Mouse (Mus musculus) cerebellum, adult 11-12 months (tissue): Measurements from ENCODE around the gene 4932438H23Rik.
"Not testable (repeated sequence)": the region's sequence is repeated elsewhere in the genome, so short reads cannot be mapped to it uniquely, and the experiment has no call there.

ENCODE experiments used
- DNase-seq: peaks from one replicate; pipeline ENCODE4 v3.0.0; 2022

Gene 4932438H23Rik

DNA sequence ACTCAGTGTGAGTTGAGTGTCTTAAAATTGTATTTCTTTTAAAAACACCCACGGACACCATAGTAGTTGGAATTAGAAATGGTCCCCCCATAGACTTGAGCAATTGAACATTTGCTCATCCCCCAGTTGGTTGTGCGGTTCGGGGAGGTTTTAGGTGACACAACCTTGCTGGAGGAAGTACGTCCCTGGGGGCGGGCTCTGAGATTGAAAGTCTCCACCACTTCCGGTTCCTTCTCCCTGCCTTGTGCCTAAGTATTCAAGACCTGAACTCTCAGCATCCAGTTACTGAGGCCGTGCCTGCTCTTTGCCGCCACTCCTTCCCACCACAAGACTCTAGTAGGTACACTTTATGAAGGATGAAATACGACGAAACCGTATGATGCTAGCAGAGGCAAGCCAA, 2.9 kb upstream of the 4932438H23Rik start:
- DNase-seq, result no peak

DNA sequence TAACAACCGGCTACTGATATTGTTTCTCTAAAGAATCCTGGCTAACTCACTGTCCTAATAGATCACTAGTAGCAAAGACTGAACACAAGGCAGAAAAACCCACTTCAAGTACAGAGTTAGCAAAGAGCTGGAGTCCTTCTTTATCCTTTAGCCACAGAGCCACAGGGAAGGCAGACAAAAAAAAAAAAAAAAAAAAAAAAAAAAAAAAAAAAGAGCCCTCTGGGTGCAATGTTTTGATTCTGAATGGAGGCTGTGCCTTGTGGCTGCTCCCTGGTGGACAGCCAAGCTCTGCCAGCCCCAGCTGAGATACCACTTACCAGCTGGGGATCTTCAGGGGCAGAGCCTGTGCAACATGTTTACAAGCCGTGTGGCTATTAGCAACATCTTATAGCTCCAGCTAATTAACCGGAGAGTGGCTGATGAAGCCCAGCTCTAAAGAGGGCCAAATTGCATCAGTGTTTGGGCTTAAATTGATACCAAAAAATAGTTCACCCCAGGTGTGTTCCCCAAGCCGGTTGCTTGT, 2.1 kb upstream of the 4932438H23Rik start:
- DNase-seq, result no peak

DNA sequence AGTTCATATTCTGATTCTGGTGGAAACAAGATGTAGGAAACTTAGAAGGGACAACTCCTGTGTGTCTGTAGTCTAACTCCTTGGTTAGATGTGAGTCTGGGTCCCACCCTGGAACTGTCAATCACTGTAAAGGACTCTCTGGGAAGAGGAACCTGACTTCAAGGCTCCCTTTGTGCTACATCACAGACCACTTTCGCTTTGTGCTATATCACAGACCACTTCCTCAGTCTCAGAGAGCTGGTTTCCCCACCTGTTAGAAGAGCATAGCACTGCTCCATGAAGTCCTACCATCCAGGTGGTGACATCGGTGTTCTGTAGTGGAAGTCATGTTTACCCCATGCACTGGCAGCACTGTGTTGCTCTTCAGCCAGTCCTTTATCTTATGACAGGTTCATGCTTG, 1.1 kb upstream of the 4932438H23Rik start:
- DNase-seq, result no peak

DNA sequence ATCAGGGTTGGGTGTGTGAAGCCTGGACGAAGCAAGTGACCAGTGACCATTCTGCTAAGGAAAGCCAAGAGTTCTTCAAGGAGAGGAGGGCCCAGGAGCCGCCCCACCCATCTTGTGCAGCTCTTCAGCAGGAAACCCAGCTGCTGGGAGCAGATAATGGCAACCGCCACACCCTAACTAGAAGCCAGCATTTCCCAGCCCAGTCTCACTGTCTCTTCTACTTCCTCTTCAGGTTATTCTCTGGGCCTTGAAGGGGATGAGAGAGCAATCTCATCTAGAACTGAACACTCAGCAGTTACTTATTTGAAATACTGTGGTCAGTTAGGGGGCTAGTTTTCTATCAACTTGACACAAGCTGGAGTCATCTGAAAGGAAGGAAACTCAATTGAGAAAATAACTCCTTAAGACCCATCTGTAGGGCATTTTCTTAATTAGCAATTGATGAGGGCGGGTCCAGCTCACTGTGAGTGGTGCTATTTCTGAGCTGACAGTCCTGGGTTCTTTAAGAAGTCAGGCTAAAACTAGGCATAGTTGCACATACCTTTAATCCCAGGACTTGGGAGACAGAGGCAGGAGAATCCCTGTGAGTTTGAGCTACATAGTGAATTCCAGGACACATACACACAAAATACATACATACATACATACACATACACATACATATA, 8.1 kb downstream of the 4932438H23Rik start:
- DNase-seq, result no peak

DNA sequence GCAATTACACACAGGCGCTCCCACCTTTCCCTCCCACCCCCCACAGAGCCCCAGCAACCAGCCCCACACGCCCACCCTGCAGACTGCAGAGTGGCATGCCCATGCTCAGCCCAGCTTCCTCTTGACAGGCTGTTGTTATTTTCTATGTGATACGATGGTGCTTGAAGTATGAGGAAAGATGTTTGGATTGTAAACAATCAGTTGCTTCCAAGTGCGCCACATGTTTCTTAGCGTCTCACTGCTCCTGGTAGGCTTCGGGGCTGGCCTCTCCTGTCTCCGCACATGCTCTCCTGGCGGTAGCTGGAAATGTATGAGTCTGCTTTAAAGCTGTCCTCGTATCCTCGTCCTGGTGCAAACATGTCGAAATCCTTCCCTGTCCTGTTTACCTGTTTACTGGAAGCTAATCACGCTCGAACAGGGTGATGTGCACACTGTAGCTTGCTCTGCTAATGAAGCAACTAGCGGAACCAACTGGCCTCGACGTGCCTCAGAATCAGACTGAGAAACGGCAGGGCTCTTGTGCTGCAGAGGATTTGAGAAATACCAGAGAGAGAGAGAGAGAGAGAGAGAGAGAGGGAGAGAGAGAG, 9.6 kb downstream of the 4932438H23Rik start:
- no peak for DNase-seq

DNA sequence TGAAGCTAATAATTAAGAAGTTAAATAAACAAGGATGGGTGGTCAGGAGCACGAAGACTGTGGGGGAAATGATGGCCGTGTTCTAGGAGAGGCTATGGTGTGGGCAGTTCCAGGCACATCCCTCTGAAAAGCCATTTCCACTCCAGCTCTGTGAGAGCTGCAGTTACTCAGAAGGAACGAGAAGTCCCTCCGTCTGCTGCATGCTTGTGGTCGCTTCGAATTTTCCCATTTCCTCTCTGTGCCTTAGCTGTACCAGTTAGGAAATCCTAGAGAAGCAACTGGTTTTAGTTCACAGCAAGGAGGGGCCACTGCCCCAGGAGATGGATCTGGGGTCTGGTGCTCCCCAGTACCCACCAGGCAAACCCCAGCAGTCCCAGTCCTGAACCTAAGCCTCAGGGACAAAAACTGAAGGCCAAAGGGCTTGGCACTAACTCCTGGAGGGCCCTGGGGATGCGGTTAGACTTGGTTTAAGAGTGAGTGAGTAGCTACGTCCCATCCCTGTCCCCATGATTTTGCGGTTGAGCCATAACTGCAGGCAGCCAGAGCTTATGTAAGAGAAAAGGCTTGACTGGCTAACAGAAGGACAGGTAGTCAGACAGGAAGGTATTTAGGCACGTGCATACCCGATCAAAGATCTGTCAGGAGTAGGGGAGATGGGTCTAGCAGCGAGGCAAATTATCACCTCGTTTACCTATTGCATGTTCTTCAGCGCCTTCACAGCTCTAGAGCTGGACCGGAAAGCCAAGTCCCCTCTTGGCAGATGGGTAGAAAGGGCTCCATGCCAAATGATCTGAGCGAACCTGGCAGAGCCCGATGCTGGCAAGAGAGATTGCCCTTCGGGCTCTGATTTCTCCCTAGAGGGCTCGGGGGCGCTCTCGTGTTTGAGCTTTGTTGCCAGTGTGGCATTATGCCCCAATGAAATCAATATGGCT, 10.3 kb downstream of the 4932438H23Rik start:
- DNase-seq, result peak; percentile 91

DNA sequence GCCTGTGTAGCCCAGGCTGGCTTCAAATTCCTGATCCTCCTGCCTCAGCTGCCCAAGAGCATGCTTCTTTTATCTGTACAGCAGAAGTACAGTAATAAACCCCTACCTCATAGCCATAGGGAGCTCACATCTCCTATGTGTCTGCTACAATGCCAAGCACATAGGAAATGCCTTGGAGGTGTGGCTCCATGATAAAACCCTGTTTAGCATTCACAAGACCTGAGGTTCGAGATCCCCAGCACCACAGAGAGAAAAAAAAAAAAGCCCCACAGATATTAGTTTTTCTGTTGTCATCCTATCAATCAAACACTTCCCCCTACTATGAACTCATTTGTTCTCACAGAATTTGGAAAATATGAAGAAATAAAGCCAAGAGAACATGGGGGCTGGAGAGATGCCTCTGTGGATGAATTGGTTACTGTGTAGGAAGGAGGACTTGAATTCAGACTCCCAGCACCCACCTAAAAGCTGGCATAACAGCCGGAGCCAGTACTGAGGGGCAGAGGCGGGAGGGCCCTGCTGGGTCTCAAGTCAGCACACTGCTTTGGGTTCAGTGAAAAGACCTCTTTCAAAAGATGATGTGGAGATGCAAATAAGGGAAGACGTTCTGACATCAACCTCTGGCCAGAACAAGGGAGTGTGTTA, 11.8 kb downstream of the 4932438H23Rik start:
- DNase-seq, result peak; percentile 22

DNA sequence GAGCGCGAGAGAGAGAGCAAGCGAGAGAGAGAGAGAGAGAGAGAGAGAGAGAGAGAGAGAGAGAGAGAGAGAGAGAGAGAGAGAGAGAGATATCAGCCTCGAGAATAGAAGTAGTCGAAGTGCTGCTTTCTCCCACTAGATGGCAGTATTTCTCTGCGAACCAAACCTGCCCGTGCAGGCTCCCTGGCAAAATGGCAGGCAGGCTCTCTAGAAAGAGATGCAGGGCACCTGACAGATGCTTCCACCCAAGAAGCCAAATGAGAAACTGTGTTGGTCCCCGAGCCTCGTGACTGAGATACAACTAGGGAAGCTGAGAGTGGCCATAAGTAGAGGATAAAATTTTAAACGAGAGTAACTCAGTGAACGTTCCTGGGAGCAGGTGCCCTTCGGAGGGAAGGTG, 13.4 kb downstream of the 4932438H23Rik start:
- peak; percentile 74 for DNase-seq

DNA sequence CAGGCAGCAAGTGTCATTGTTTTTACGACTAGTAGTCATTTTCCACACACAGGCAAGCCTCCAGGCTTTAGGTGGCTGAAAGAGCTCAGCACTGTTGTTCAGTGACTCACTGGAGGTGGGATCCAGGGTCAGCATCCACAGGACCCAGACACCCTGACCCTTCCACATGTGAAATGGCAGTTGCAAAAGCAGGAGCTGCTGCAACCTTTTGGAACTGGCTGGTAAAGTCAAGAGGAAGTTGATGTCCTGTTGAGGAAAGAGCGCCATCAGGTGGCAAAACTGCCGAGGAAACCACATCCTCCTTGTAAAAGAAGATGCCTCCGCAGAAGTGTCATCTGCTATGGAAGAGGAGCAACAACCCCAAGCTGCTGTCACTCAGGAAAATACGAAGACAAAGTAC, 18.7 kb downstream of the 4932438H23Rik start:
- no peak for DNase-seq

DNA sequence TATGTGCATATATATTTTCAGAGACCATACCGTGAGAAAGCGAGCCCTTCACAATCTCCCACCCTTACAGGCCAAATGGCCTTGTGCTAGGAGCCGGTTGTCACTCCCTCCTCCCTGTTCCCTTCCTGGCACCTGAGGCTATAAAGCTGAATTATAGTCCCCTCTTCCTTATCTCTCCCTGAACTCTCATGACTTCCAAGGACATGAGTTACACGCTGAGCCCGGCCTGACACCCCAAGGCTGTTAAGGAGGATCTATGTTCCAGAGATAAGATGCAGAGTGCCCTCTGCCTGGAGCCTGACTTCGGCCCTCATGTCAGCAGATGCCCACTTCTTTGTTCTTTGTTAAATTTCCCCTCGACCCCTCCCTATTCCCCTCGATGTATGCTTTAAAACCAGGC, 19.5 kb downstream of the 4932438H23Rik start:
- DNase-seq, result not testable (repeated sequence)

DNA sequence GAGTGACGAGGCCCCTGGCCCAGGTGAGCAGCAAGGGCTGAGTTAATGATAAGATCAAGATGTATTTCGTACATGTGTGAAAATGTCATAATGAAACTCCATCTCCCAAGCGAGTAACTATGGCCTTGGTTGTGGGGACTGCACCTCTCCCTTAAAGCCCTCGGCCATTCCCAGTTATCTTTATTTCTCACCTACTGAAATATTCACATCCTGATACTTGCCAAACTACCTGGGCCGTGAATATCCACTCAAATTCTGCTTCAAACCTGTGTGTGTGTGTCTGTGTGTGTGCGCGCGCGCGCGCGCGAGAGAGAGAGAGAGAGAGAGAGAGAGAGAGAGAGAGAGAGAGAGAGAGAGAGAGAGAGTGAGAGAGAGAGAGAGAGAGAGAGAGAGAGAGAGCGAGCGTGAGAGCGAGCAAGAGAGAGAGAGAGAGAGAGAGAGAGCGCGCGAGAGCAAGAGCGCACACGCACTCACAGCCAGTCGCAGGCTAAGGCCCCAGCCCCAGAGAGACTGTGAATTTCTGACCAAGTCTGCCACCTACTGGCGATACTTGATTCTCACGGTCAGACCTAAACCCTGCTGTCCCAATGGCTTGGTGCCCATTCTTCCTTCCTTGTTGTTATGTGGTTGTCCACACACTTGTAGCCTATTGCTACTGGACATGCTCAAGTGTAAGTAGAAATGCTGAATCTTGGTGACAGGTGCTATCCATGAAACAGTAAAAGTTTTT, 21.6 kb downstream of the 4932438H23Rik start:
- DNase-seq, result peak; percentile 90

DNA sequence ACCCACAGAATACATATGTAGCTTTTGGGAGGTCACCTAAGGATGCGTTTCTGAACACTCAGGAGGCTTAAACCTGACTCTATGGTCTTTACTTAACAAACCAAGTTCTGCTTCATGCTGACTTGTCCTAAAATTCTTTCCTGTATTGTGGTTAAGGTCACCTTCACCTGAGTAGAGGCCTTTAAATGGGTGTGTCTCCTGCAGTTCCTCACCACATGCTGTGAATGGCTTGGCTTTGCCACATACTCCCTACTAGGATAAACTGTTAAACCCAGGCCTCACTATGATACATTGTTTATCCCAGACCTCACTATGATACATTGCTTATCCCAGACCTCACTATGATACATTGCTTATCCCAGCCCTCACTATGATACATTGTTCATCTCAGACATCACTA, 22.7 kb downstream of the 4932438H23Rik start:
- DNase-seq, result no peak

DNA sequence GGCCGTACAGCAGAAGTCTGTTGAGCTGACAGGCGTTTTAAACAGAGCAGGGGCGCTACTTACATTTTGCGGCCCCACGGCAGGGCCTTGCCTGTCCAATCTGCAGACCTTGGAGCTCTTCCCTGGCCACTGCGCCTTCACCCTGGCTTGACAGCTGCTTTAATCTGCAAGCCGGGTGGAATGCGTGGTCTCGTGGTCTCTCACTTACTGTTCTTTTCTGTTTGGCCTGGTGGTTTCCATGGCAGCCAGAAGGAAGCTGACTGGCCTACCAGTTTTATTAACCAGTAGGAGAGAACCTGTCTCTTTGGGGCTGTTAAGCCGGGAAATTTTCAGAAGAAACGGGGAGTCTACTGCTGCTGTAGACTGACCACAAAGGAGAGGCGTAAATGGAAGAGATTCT, 26.0 kb downstream of the 4932438H23Rik start:
- DNase-seq, result no peak

DNA sequence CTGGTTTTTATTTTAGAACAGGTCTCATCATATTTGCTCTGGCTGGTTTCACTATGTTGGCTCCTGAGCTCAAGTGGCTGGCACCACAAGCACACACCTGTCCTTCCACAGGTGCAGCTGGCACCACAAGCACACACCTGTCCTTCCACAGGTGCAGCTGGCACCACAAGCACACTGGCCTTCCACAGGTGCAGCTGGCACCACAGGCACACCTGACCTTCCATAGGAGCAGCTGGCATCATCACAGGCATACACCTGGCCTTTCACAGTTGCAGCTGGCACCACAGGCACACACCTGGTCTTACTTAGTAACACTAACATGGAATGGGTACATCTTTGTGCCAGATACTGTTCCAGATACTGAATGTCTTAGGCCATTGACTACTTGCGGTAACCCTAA, 27.8 kb downstream of the 4932438H23Rik start:
- no peak for DNase-seq

DNA sequence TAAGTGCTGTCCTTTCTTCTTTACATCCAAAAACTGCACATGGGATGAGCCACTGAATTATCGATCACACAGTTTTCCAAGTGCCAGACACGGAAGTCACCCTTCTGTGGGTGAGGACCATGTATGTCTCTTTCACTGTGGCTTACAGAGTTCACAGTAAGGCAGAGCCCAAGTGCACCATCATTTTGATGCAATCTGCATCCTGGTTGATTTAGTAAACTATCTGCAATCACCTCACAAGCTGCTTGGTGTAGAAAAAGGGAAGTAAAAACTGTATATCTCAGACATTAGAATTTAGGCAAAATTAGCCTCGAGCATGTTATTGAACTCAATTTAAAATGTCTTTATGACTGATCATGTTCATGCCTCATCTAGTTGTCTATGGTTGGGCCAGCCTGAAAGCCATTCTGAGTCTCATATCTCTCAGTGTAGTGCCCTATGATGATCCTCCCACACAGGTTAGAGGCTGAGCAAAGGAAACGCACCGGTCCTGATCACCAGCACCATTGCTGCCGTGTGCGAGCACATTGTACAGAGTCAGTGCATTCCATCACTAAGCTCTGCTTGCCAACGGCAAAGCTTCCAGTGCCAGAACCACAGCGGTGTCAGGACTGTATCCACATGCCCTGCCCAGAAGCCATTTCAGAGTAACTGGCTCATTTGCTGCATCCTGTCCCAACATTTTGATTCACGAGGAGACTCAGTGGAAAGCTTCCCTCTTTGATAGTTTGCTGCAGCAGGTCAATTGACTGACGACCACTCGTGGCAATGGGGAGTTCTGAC, 30.1 kb downstream of the 4932438H23Rik start:
- DNase-seq, result no peak

DNA sequence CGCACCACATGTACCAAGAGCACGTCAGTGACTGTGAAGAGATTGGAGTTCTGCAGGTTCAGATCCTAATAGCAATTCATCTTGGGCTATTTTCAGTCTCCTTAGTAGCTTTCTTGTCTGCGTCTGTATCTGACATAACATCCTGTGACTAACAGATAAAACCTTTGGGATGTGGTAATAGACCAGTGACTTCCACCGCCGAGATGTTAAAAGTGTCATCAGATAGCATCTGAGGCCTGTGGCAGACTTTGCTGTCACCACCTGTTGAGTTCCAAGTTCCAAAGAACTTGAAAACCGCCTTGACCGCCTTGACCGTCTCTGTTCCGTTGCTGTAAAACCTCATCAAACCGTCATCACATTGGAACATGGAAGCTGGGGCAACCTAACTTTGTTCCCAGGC, 31.1 kb downstream of the 4932438H23Rik start:
- DNase-seq, result no peak

DNA sequence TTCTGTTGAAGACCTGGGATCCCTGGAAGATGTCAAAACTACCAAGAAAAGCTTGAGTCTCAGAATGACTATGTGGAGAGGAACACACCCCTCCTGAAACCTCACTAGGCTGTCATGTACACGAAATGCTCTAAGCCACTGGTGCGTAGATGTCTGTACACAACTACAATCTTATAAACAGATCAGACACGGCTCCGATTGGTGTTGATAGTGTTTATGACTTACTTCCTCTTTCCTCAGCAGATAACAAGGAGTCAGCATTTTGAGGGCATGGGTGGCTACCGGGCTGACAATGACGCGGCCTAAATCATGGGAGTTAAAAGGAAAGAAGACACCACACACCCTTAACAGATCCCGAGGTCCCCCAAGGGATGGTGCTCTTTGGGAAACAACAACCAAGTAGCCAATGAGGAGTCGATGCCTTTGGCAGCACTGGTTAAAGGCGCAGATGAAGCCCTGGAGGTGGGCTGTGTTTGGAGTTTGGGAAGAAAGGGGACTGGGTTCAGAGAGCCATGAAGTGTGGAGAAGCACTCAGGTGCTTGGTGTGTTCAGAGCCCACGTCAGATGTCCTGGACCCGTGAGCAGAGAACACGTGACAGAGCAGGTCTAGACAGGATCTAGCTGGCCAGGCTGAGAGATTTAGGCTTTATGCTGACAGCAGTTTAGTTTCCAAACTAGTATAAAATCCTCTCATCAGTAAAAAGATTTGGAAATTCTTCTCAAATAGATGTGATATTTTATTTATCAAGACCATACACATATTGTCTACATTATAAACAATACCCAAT, 33.2 kb downstream of the 4932438H23Rik start:
- DNase-seq, result no peak

DNA sequence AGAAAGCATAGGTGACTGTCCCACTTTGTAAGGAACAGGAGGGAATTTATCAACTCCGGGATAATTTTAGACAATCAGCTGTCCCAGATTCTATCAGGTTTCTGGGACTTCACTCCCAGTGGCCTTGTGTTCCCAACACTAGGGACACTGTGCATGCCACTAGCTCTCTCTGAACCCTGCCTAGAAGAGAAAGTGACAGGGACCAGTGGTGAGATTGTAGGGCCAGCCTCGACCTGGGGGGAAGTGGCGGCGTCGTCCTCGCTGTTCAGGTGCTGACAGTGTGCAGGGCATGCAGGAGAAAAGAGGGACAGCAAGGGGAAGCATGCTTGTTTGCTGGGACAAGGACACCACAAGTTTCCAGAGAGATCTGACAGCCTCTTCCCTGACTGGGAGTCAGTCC, 37.2 kb downstream of the 4932438H23Rik start:
- no peak for DNase-seq

DNA sequence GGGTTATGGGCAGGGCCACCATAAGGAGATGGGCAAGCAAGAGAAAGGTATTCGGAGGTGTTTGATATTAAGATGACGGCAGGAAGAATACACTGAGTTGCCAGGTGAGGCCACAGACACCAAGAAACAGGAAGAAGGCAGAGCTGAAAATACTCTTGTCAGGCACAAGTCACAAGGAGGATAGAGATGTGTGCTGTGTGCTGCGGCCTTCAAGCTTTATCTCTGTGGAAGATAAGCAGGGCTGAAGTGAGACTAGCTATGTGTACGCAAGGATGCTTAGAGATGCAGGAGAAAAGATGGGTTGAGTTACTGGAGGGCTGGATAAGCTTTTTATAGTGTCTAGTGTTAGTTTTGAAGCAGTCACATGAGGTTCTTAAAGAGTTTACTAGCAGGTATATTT, 37.7 kb downstream of the 4932438H23Rik start:
- DNase-seq, result no peak

DNA sequence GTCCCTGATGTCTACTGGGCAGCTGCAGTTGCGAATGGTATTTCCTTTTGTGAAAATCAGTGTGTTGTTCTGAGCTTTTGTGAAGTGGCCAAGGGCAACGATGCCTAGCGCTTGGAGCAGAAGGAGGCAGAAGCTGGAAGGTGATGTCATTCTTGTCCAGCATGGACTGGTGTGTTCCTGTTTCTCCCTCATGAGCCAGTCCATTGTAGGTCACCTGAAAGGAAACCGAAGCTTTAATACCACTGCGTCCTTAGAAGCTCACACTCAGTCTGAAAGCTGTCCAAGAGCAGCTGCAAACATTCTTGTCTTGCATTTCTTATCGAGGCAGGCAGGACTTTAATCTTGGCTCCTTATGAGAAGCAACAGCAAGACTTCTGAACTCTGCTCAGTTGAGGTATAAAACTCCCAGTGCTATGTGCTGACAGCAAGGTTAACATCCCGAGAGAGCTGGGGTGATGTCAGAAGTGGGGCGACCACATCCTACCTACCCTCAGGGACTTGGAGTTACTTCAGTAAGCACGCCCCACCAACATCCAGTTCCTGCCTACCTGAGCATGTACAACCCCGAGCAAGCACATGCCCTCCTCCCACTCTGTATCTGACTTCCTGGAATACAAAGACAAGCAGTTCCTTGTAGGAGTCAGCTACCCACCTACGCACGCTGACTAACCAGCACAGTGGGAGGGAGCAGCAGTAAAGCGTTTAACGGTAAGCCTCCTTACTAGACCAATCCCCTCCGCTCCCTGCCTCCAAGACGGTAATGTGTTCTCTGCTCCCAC, 38.7 kb downstream of the 4932438H23Rik start:
- no peak for DNase-seq
